8 mouse cellular contexts compared by ENCODE assay signal in the genomic region with DNA sequence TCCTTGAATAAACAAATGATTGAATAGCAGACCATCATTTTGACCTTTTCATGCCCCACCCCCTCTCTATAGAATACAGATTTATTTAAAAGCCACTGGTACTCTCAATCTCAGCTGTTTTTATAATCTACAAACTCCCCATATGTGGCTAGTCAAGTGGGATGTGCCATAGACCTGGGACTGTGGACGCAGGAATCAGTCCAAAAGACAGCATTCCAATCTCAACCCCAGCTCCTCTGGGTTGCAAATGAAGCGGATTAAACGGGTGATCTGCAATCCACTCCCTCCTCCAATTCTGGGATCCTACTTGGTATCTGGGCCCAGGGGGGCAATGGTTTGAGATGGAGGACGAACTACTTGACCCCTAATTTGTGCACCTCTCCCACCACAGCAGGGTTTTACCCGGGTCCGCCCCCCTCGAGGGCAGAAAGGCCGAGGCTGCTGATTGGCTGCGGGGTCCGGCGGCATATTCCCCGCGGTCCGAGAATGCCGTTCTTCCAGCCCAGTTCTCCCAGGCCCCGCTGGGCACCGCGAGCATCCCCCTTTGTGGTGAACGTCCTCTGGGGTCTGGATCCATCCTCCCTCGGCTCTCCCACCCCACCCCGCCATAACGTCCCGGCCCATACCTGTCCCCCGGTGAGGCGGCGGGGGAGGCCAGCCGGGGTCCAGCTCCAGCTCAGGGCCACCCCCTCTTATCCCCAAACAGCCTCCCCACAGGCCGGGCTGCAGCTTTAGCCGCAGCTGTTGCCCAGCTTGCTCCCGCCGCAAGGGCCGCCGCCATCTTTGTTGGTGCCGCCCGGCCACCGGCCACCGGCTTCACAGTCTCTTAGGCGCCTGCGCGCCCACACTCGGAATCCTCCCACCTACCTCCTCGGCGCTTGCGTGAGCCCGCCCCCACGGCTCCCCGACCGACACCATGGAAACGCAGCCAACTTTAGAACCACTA. TPM values are rescaled to one million over a fixed set of nuclear protein-coding genes. Genes with fewer than 3 reads are reported as not detected.
DNase-seq lines count a peak whose midpoint lies in the region; ATAC-seq and TF ChIP-seq lines count a peak whose summit lies in the region.

A gene (minus strand): TSS at position 856 of the 946 bp plus-strand sequence.

- H3K27me3 ChIP-seq in MEL (ENCODE audit: control insufficient read depth in 1 of 2, insufficient read depth in 2 of 2, low read length in 2 of 2): no peaks in the 10 kb centered on the region
- H3K27me3 ChIP-seq in cerebellum, adult 2 months (ENCODE audit: control insufficient read depth, insufficient read depth, low read length): no peaks in the 10 kb centered on the region
- no peaks in the 10 kb centered on the region for H3K27me3 ChIP-seq in lung, embryonic 16.5 days (ENCODE audit: control insufficient read depth, insufficient read depth, low read depth, low read length)

- peak within 1 kb of the TSS; percentile 79 to 90 for H3K4me3 ChIP-seq in MEL (ENCODE audit: control insufficient read depth in 1 of 2, insufficient read depth in 1 of 2, low read depth in 2 of 2, low read length in 2 of 2)
- peak within 1 kb of the TSS; percentile 73 for H3K4me3 ChIP-seq in cerebellum, adult 2 months (replicated peaks; ENCODE audit: insufficient read depth, low read depth, low read length)
- H3K4me3 ChIP-seq in lung, embryonic 16.5 days (ENCODE audit: low read length): peak within 1 kb of the TSS; percentile 71

- TF ChIP-seq EP300 in MEL (IDR thresholded peaks at IDR 0.05; ENCODE audit: low read depth in 1 of 2, low read length in 2 of 2): no peak

- H3K4me2 ChIP-seq in lung, embryonic 16.5 days (ENCODE audit: low read depth, low read length): peak within 1 kb of the TSS; percentile 78

- TF ChIP-seq CTCF in MEL (IDR thresholded peaks at IDR 0.05 in 2 of 3, conservative IDR thresholded peaks at IDR 0.05 in 1 of 3; ENCODE audit: control insufficient read depth in 1 of 3, insufficient read depth in 1 of 3, low read depth in 2 of 3, low read length in 3 of 3, poor library complexity in 1 of 3, severe bottlenecking in 1 of 3): no peak
- no peak for TF ChIP-seq CTCF in cerebellum, adult 2 months (IDR thresholded peaks at IDR 0.05; ENCODE audit: borderline replicate concordance, insufficient read depth, low read depth, low read length)

- no peaks in the 10 kb centered on the region for H3K9me3 ChIP-seq in MEL (replicated peaks; ENCODE audit: insufficient read depth, low read length)
- H3K9me3 ChIP-seq in lung, embryonic 16.5 days (ENCODE audit: control insufficient read depth, low read length): no peaks in the 10 kb centered on the region

- ATAC-seq in hematopoietic stem cell, adult 5-6 weeks (replicated peaks in 1 of 2; ENCODE audit: insufficient read depth in 1 of 2, low FRiP score in 2 of 2, low TSS enrichment in 1 of 2, low read depth in 1 of 2, poor library complexity in 2 of 2, severe bottlenecking in 2 of 2): peak; percentile 94 to 98
- ATAC-seq in lung, embryonic 16.5 days (ENCODE audit: low read depth): peak; percentile 97

- H3K9ac ChIP-seq in MEL (ENCODE audit: control insufficient read depth, low read depth, low read length, poor library complexity, severe bottlenecking): peak within 1 kb of the TSS; percentile 90
- H3K9ac ChIP-seq in lung, embryonic 16.5 days (ENCODE audit: low read length): peak within 1 kb of the TSS; percentile 90

- no peak for TF ChIP-seq RAD21 in MEL (IDR thresholded peaks at IDR 0.05; ENCODE audit: low read depth, low read length)

- peak; percentile 93 for DNase-seq in MEL (ENCODE audit: low read depth, low spot score)
- DNase-seq in cerebellum, adult 2 months: peak; percentile 95
- peak; percentile 92 for DNase-seq in forelimb bud, embryonic 11.5 days (ENCODE audit: low read depth, low spot score)
- DNase-seq in layer of hippocampus, adult 9-10 months (ENCODE audit: low spot score): peak; percentile 85
- DNase-seq in ovary, postnatal 10 days (ENCODE audit: low spot score): peak; percentile 86
- peak; percentile 90 for DNase-seq in thymus, postnatal 10 days (ENCODE audit: low spot score in 2 of 2)

- WGBS in cerebellum, adult 2 months: under 1% methylated on average over 49 of the region's 49 CpGs
- WGBS in lung, embryonic 16.5 days: under 1% methylated on average over 49 of the region's 49 CpGs

- peaks cover 0 to 6% of the 10 kb centered on the region in 2 experiments; a peak in 2 of 4 replicates for H3K4me1 ChIP-seq in MEL (ENCODE audit: control insufficient read depth in 1 of 2, insufficient read depth in 2 of 2, low read length in 2 of 2)
- peaks cover 4% of the 10 kb centered on the region; the same call in 1 of the 2 replicates for H3K4me1 ChIP-seq in cerebellum, adult 2 months (ENCODE audit: control insufficient read depth, insufficient read depth, low read length)
- peaks cover 7% of the 10 kb centered on the region for H3K4me1 ChIP-seq in lung, embryonic 16.5 days (replicated peaks; ENCODE audit: control insufficient read depth, insufficient read depth, low read length)

- H3K36me3 ChIP-seq in MEL (ENCODE audit: control insufficient read depth in 1 of 2, insufficient read depth in 2 of 2, low read length in 2 of 2): peaks cover 0 to 4% of the 10 kb centered on the region in 2 experiments; a peak in 2 of 4 replicates
- H3K36me3 ChIP-seq in lung, embryonic 16.5 days (ENCODE audit: control insufficient read depth, insufficient read depth, low read length): peaks cover 18% of the 10 kb centered on the region

- H3K79me2 ChIP-seq in MEL (ENCODE audit: control insufficient read depth, insufficient read depth, low read length, poor library complexity): peaks cover 7% of the 10 kb centered on the region

- peak; percentile 79 to 93 for TF ChIP-seq POLR2A in MEL (IDR thresholded peaks at IDR 0.05; ENCODE audit: control insufficient read depth in 1 of 2, insufficient read depth in 1 of 2, low read depth in 1 of 2, low read length in 2 of 2, poor library complexity in 1 of 2)
- TF ChIP-seq POLR2A in cerebellum, adult 2 months (IDR thresholded peaks at IDR 0.05; ENCODE audit: borderline replicate concordance, insufficient read depth, low read length): peak; percentile 71; the same call in 1 of the 2 replicates

- peak within 1 kb of the TSS; percentile 20 for H3K27ac ChIP-seq in MEL (ENCODE audit: control insufficient read depth, low read depth, low read length)
- H3K27ac ChIP-seq in cerebellum, adult 2 months (ENCODE audit: insufficient read depth, low read length): peak within 1 kb of the TSS; percentile 77
- peak within 1 kb of the TSS; percentile 79 for H3K27ac ChIP-seq in lung, embryonic 16.5 days (ENCODE audit: low read length)

TF ChIP-seq in MEL, 35 proteins besides CTCF, POLR2A, EP300 and RAD21:
- peak; percentile 88 for TF ChIP-seq POLR2AphosphoS2 (IDR thresholded peaks at IDR 0.05; ENCODE audit: low read length)
- peak; percentile 58; the same call in 1 of the 2 replicates for TF ChIP-seq ZMIZ1 (IDR thresholded peaks at IDR 0.05; ENCODE audit: low read depth, low read length)
- TF ChIP-seq USF1 (IDR thresholded peaks at IDR 0.05; ENCODE audit: low read depth, low read length): no peak
- peak; percentile 68; the same call in 1 of the 2 replicates for TF ChIP-seq MXI1 (IDR thresholded peaks at IDR 0.05; ENCODE audit: low read depth, low read length)
- TF ChIP-seq TAL1 (IDR thresholded peaks at IDR 0.05; ENCODE audit: low read length): no peak
- peak; percentile 54; the same call in 1 of the 2 replicates for TF ChIP-seq MAZ (IDR thresholded peaks at IDR 0.05; ENCODE audit: low read depth, low read length)
- TF ChIP-seq ELF1 (IDR thresholded peaks at IDR 0.05; ENCODE audit: low read depth, low read length): peak; percentile 57
- TF ChIP-seq HCFC1 (IDR thresholded peaks at IDR 0.05; ENCODE audit: low read depth, low read length): peak; percentile 92
- peak; percentile 96 for TF ChIP-seq NRF1 (IDR thresholded peaks at IDR 0.05; ENCODE audit: insufficient read depth, low read depth, low read length, poor library complexity, severe bottlenecking)
- no peak for TF ChIP-seq CHD1 (IDR thresholded peaks at IDR 0.05; ENCODE audit: low read depth, low read length)
- no peak for TF ChIP-seq E2F4 (IDR thresholded peaks at IDR 0.05; ENCODE audit: borderline replicate concordance, low read depth, low read length)
- TF ChIP-seq TBP (IDR thresholded peaks at IDR 0.05; ENCODE audit: low read depth, low read length): peak; percentile 71
- no peak for TF ChIP-seq ETS1 (IDR thresholded peaks at IDR 0.05; ENCODE audit: low read depth, low read length)
- TF ChIP-seq NELFE (IDR thresholded peaks at IDR 0.05; ENCODE audit: low read depth, low read length): peak; percentile 79
- TF ChIP-seq SMC3 (IDR thresholded peaks at IDR 0.05; ENCODE audit: low read depth, low read length): no peak
- peak; percentile 54; the same call in 1 of the 2 replicates for TF ChIP-seq SIN3A (IDR thresholded peaks at IDR 0.05; ENCODE audit: low read length)
- peak; percentile 88 for TF ChIP-seq TCF12 (IDR thresholded peaks at IDR 0.05; ENCODE audit: low read depth, low read length)

RNA-seq across cellular contexts. Expression of the gene that starts here (rescaled TPM):
- 10.0 and 11.3 TPM in 2 replicates for total RNA-seq in MEL (2012; rRNA removed)
- 10 to 100 TPM in 1 of 2 experiments, not detected in 1; 66.4 TPM for polyA plus RNA-seq in MEL (2012; ENCODE audit: insufficient read depth in 1 of 2, insufficient read length in 2 of 2, low read depth in 1 of 2, low replicate concordance in 2 of 2, missing spikeins in 1 of 2)
- polyA plus RNA-seq in cerebellum, adult 2 months (2012; rRNA removed): 76.6 and 77.5 TPM in 2 replicates
- total RNA-seq in hematopoietic stem cell, adult 5-6 weeks (2017): 26.5 and 31.8 TPM in 2 replicates
- polyA plus RNA-seq in lung, embryonic 16.5 days (2015; fragmentation: Nextera tagmentation; extraction: Ambion mirVana): 69.8 and 76.0 TPM in 2 replicates

Comparison
In these comparisons a context has a peak if more than half of its experiments do, and no peak if none do; other contexts are left out.
1. Peak in every context shown above with its lines: DNase-seq, ATAC-seq, H3K4me3 ChIP-seq and H3K27ac ChIP-seq.
2. H3K27ac ChIP-seq: peak in every context shown above with its lines; median percentile 79 in lung, embryonic 16.5 days; 77 in cerebellum, adult 2 months; 20 in MEL.